Mouse (Mus musculus) heart, postnatal 0 days (tissue): ENCODE data around the gene Arsb. TPM values are rescaled to one million over a fixed set of nuclear protein-coding genes. Genes with fewer than 3 reads are reported as not detected.

Experiments used
- ATAC-seq: fragments of 200-750 bp; cut with Nextera tagmentation; 2 replicates; pipeline ENCODE4 v1.8.0; 2017; ENCODE audit warnings: low read depth, moderate number of reproducible peaks, moderate library complexity; ENCODE audit not compliant: insufficient read depth
- DNase-seq: peaks from one replicate; pipeline ENCODE4 v3.0.0-alpha.2; 2016; ENCODE audit warnings: low spot score
- H3K27ac ChIP-seq: fragments of 300-500 bp; sonication (generic); 2 replicates; pipeline ENCODE4 v1.5.1; 2014; ENCODE audit warnings: low read depth, mild to moderate bottlenecking
- H3K27me3 ChIP-seq: fragments of 300-500 bp; sonication (generic); 2 replicates; pipeline ENCODE4 v1.6.1; 2014; ENCODE audit warnings: low read length, mixed read lengths; ENCODE audit not compliant: control insufficient read depth, insufficient read depth
- H3K36me3 ChIP-seq: fragments of 300-500 bp; sonication (generic); replicated peaks from 2 replicates; pipeline ENCODE4 v1.6.1; 2014; ENCODE audit warnings: low read length, mixed read lengths; ENCODE audit not compliant: control insufficient read depth, insufficient read depth
- H3K4me1 ChIP-seq: fragments of 300-500 bp; sonication (generic); 2 replicates; pipeline ENCODE4 v1.6.1; 2014; ENCODE audit warnings: antibody characterized with exemption; ENCODE audit not compliant: control insufficient read depth, insufficient read depth
- H3K4me2 ChIP-seq: fragments of 300-500 bp; sonication (generic); 2 replicates; pipeline ENCODE4 v1.6.1; 2014; ENCODE audit warnings: low read depth, mild to moderate bottlenecking, low read length, moderate library complexity
- H3K4me3 ChIP-seq: fragments of 300-500 bp; sonication (generic); 2 replicates; pipeline ENCODE4 v1.5.1; 2014; ENCODE audit warnings: low read depth, low read length
- H3K9ac ChIP-seq: fragments of 300-500 bp; sonication (generic); replicated peaks from 2 replicates; pipeline ENCODE4 v1.6.1; 2014; ENCODE audit warnings: low read depth, low read length, mixed read lengths
- H3K9me3 ChIP-seq: fragments of 300-500 bp; sonication (generic); replicated peaks from 2 replicates; pipeline ENCODE4 v1.6.1; 2016; ENCODE audit warnings: low read length; ENCODE audit not compliant: control insufficient read depth
- CTCF ChIP-seq: IDR thresholded peaks from 2 replicates; pipeline ENCODE4 v1.5.1; 2016; ENCODE audit warnings: antibody characterized with exemption, control low read depth, low read depth
- EP300 ChIP-seq: IDR thresholded peaks from 2 replicates; pipeline ENCODE4 v1.6.1; 2016; ENCODE audit warnings: antibody characterized with exemption, low read depth
- WGBS: fragments of 180-500 bp; shearing (Covaris S2); extraction: QIAGEN DNeasy Blood & Tissue Kit; methylation state at CpG from one replicate; pipeline ENCODE4 v1.1.7; 2014; 5-methylcytosine and 5-hydroxymethylcytosine counted together
- polyA plus RNA-seq: library from polyadenylated mRNA; unstranded; fragments of >200 nt; fragmentation: Nextera tagmentation; extraction: Ambion mirVana; gene quantifications from 2 replicates; pipeline ENCODE4 v1.2.1, GENCODE M21; 2015
- total RNA-seq: library from RNA; depleted of rRNA; stranded (reverse); fragments of >200 nt; gene quantifications from 2 replicates; pipeline ENCODE4 v1.2.3, GENCODE M21; 2014; ENCODE audit warnings: low replicate concordance

Arsb gene
- total and polyA plus RNA-seq, 2 experiments from 2014 or later = 3.0 to 6.2 TPM

GRCm38 (mm10) chr13:93864066-93864740 lies 92.8 kb downstream of the Arsb start:
- H3K4me3 ChIP-seq = no peak overlapping the region
- WGBS = 51% methylated on average over 8 of the region's 8 CpGs
- no peak overlapping the region for H3K9ac ChIP-seq
- no peak overlapping the region for H3K27ac ChIP-seq
- no peak for ATAC-seq
- H3K27me3 ChIP-seq = no peaks in the 10 kb centered on the region
- no peaks in the 10 kb centered on the region for H3K36me3 ChIP-seq
- no peak for TF ChIP-seq EP300
- no peak for TF ChIP-seq CTCF
- H3K9me3 ChIP-seq = 0 out of 2 replicates have a peak, but pooled peaks cover 4% of the 10 kb centered on the region
- no peak for DNase-seq
- no peaks in the 10 kb centered on the region for H3K4me1 ChIP-seq
- H3K4me2 ChIP-seq = no peak overlapping the region

GRCm38 (mm10) chr13:93866638-93867037 lies 95.2 kb downstream of the Arsb start:
- no peak overlapping the region for H3K27ac ChIP-seq
- no peaks in the 10 kb centered on the region for H3K36me3 ChIP-seq
- no peak overlapping the region for H3K4me2 ChIP-seq
- no peaks in the 10 kb centered on the region for H3K4me1 ChIP-seq
- H3K27me3 ChIP-seq = no peaks in the 10 kb centered on the region
- H3K4me3 ChIP-seq = no peak overlapping the region
- WGBS = 53% methylated on average over 5 of the region's 5 CpGs
- TF ChIP-seq EP300 = peak; percentile 28; the same call in 1 of the 2 replicates
- TF ChIP-seq CTCF = no peak
- 0 out of 2 replicates have a peak, but pooled peaks cover 4% of the 10 kb centered on the region for H3K9me3 ChIP-seq
- H3K9ac ChIP-seq = no peak overlapping the region
- ATAC-seq (peak; percentile 88), DNase-seq (peak; percentile 73)

- Histone ChIP-seq H3K4me1 (peaks cover 2% of the 10 kb centered on the region; the same call in 1 of the 2 replicates), H3K9me3 (0 out of 2 replicates have a peak, but pooled peaks cover 4% of the 10 kb centered on the region), H3K9ac (no peak overlapping the region), H3K27ac (0 out of 2 replicates have a peak overlapping the region, but pooled peaks have one; percentile 22), H3K4me2 (no peak overlapping the region), H3K27me3 (no peaks in the 10 kb centered on the region), H3K4me3 (no peak overlapping the region), H3K36me3 (no peaks in the 10 kb centered on the region)
- ATAC-seq (no peak), DNase-seq (no peak)
- WGBS = 45% methylated on average over 10 of the region's 10 CpGs
- TF ChIP-seq CTCF (no peak), EP300 (no peak)
Measured at GRCm38 (mm10) chr13:93871681-93872080, 100.3 kb downstream of the Arsb start.

- Histone ChIP-seq H3K4me3 (no peak overlapping the region), H3K27me3 (no peaks in the 10 kb centered on the region), H3K9ac (no peak overlapping the region), H3K27ac (no peak overlapping the region), H3K36me3 (no peaks in the 10 kb centered on the region), H3K4me2 (no peak overlapping the region), H3K4me1 (peaks cover 2% of the 10 kb centered on the region; the same call in 1 of the 2 replicates), H3K9me3 (0 out of 2 replicates have a peak, but pooled peaks cover 3% of the 10 kb centered on the region)
- ATAC-seq (no peak), DNase-seq (no peak)
- WGBS = 91% methylated on average over 6 of the region's 6 CpGs
- no peak for TF ChIP-seq EP300
Measured at GRCm38 (mm10) chr13:93872591-93872990, 101.2 kb downstream of the Arsb start.

GRCm38 (mm10) chr13:93877924-93878323 lies 106.5 kb downstream of the Arsb start:
- H3K27me3 ChIP-seq = no peaks in the 10 kb centered on the region
- DNase-seq = no peak
- ATAC-seq = no peak
- no peak overlapping the region for H3K4me3 ChIP-seq
- no peaks in the 10 kb centered on the region for H3K4me1 ChIP-seq
- H3K9ac ChIP-seq = no peak overlapping the region
- no peaks in the 10 kb centered on the region for H3K9me3 ChIP-seq
- no peaks in the 10 kb centered on the region for H3K36me3 ChIP-seq
- TF ChIP-seq CTCF = no peak
- TF ChIP-seq EP300 = no peak
- 69% methylated on average over 2 of the region's 2 CpGs for WGBS
- H3K27ac ChIP-seq = no peak overlapping the region
- H3K4me2 ChIP-seq = no peak overlapping the region

- 87% methylated on average over 5 of the region's 5 CpGs for WGBS
- Histone ChIP-seq H3K27me3 (no peaks in the 10 kb centered on the region), H3K9me3 (no peaks in the 10 kb centered on the region), H3K27ac (no peak overlapping the region), H3K36me3 (no peaks in the 10 kb centered on the region), H3K4me1 (no peaks in the 10 kb centered on the region), H3K4me3 (no peak overlapping the region), H3K4me2 (no peak overlapping the region), H3K9ac (no peak overlapping the region)
- DNase-seq = no peak
- no peak for ATAC-seq
- no peak for TF ChIP-seq CTCF
- no peak for TF ChIP-seq EP300
Measured at GRCm38 (mm10) chr13:93879426-93879825, 108.0 kb downstream of the Arsb start.
